Mouse (Mus musculus): ENCODE measurements around the gene Tbc1d22a. TPM values are rescaled to one million over a fixed set of nuclear protein-coding genes. Genes with fewer than 3 reads are reported as not detected.

The Tbc1d22a gene
- polyA plus RNA-seq, 1 experiment = 30.5 TPM

- H3K4me2 ChIP-seq (ENCODE audit: low read depth) = no peak overlapping the region
- H3K36me3 ChIP-seq (ENCODE audit: control insufficient read depth, insufficient read depth) = no peaks in the 10 kb centered on the region
- no peak overlapping the region for H3ac ChIP-seq (ENCODE audit: control insufficient read depth, insufficient read length)
- no peaks in the 10 kb centered on the region for H3K79me2 ChIP-seq (ENCODE audit: control insufficient read depth, insufficient read depth)
- no peak overlapping the region for H3K4me3 ChIP-seq
- TF ChIP-seq POLR2AphosphoS2 (IDR thresholded peaks at IDR 0.05; ENCODE audit: insufficient read length, low read depth) (no peak), MYOD1 (IDR thresholded peaks at IDR 0.05; ENCODE audit: control insufficient read depth in 1 of 3, insufficient read length in 2 of 3, low read depth in 2 of 3) (no peak), REST (IDR thresholded peaks at IDR 0.05; ENCODE audit: insufficient read depth, insufficient read length) (no peak), MAX (IDR thresholded peaks at IDR 0.05; ENCODE audit: low read depth) (no peak), MYOG (IDR thresholded peaks at IDR 0.05; ENCODE audit: control insufficient read depth in 1 of 3, insufficient read depth in 1 of 3, insufficient read length in 2 of 3, low read depth in 2 of 3) (no peak), TCF3 (IDR thresholded peaks at IDR 0.05; ENCODE audit: insufficient read length, low read depth) (no peak), E2F4 (IDR thresholded peaks at IDR 0.05; ENCODE audit: insufficient read depth) (no peak), CEBPB (IDR thresholded peaks at IDR 0.05; ENCODE audit: insufficient read depth, poor library complexity, severe bottlenecking) (no peak), TCF12 (IDR thresholded peaks at IDR 0.05; ENCODE audit: insufficient read depth, poor library complexity, severe bottlenecking) (no peak), POLR2A (IDR thresholded peaks at IDR 0.05; ENCODE audit: insufficient read length, low read depth) (no peak)
- H3K27me3 ChIP-seq (ENCODE audit: control insufficient read depth, insufficient read depth, insufficient read length) = no peaks in the 10 kb centered on the region
These were observed 210.7 kb downstream of the Tbc1d22a start for GRCm38 (mm10) chr15:86424971-86425370.

GRCm38 (mm10) chr15:86426364-86427000, 212.2 kb downstream of the Tbc1d22a start:
- no peak overlapping the region for H3K4me3 ChIP-seq
- H3K27me3 ChIP-seq (ENCODE audit: control insufficient read depth, insufficient read depth, insufficient read length) = no peaks in the 10 kb centered on the region
- no peak overlapping the region for H3K4me2 ChIP-seq (ENCODE audit: low read depth)
- TF ChIP-seq SRF (IDR thresholded peaks at IDR 0.05; ENCODE audit: control insufficient read depth, insufficient read length, low read depth) (no peak), CEBPB (IDR thresholded peaks at IDR 0.05; ENCODE audit: insufficient read depth, poor library complexity, severe bottlenecking) (no peak), POLR2A (IDR thresholded peaks at IDR 0.05; ENCODE audit: insufficient read length, low read depth) (no peak), MYOG (IDR thresholded peaks at IDR 0.05; ENCODE audit: control insufficient read depth in 1 of 3, insufficient read depth in 1 of 3, insufficient read length in 2 of 3, low read depth in 2 of 3) (no peak), TCF3 (IDR thresholded peaks at IDR 0.05; ENCODE audit: insufficient read length, low read depth) (no peak)
- H3ac ChIP-seq (ENCODE audit: control insufficient read depth, insufficient read length) = no peak overlapping the region
- H3K79me2 ChIP-seq (ENCODE audit: control insufficient read depth, insufficient read depth) = no peaks in the 10 kb centered on the region
- no peaks in the 10 kb centered on the region for H3K36me3 ChIP-seq (ENCODE audit: control insufficient read depth, insufficient read depth)

DNA sequence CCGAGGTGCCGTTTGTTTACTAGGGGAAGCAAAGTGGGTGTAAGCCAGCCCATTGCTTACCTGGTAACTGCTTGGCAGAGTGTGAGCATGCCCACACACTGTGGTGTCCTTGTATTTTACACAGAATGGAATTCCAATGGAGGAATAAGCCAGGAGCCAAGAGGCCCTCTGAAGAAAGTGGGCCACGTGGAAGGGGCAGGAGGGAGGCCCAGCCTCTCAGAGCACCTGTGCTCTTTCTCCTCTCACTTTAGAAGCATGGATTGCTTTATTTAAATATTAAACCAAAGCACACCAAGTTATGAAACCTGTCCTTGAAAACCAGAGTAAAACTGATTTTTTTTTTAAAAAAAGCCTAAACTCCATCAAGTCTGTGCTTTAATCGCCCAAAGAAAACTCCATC, 213.2 kb downstream of the Tbc1d22a start:
- H3K4me2 ChIP-seq (ENCODE audit: low read depth) = no peak overlapping the region
- no peaks in the 10 kb centered on the region for H3K27me3 ChIP-seq (ENCODE audit: control insufficient read depth, insufficient read depth, insufficient read length)
- no peaks in the 10 kb centered on the region for H3K79me2 ChIP-seq (ENCODE audit: control insufficient read depth, insufficient read depth)
- no peak overlapping the region for H3ac ChIP-seq (ENCODE audit: control insufficient read depth, insufficient read length)
- no peak overlapping the region for H3K4me3 ChIP-seq
- TF ChIP-seq TCF3 (IDR thresholded peaks at IDR 0.05; ENCODE audit: insufficient read length, low read depth) = no peak
- TF ChIP-seq POLR2AphosphoS2 (IDR thresholded peaks at IDR 0.05; ENCODE audit: insufficient read length, low read depth) = no peak
- TF ChIP-seq REST (IDR thresholded peaks at IDR 0.05; ENCODE audit: insufficient read depth, insufficient read length) = no peak
- no peak for TF ChIP-seq USF1 (IDR thresholded peaks at IDR 0.05; ENCODE audit: low read depth)
- TF ChIP-seq MAX (IDR thresholded peaks at IDR 0.05; ENCODE audit: low read depth) = no peak
- TF ChIP-seq TCF12 (IDR thresholded peaks at IDR 0.05; ENCODE audit: insufficient read depth, poor library complexity, severe bottlenecking) = no peak
- TF ChIP-seq POLR2A (IDR thresholded peaks at IDR 0.05; ENCODE audit: insufficient read length, low read depth) = no peak
- no peak for TF ChIP-seq MYOG (IDR thresholded peaks at IDR 0.05; ENCODE audit: control insufficient read depth in 1 of 3, insufficient read depth in 1 of 3, insufficient read length in 2 of 3, low read depth in 2 of 3)
- TF ChIP-seq MYOD1 (IDR thresholded peaks at IDR 0.05; ENCODE audit: control insufficient read depth in 1 of 3, insufficient read length in 2 of 3, low read depth in 2 of 3) = no peak
- no peak for TF ChIP-seq SRF (IDR thresholded peaks at IDR 0.05; ENCODE audit: control insufficient read depth, insufficient read length, low read depth)
- TF ChIP-seq CEBPB (IDR thresholded peaks at IDR 0.05; ENCODE audit: insufficient read depth, poor library complexity, severe bottlenecking) = no peak
- TF ChIP-seq E2F4 (IDR thresholded peaks at IDR 0.05; ENCODE audit: insufficient read depth) = no peak
- no peaks in the 10 kb centered on the region for H3K36me3 ChIP-seq (ENCODE audit: control insufficient read depth, insufficient read depth)

DNA sequence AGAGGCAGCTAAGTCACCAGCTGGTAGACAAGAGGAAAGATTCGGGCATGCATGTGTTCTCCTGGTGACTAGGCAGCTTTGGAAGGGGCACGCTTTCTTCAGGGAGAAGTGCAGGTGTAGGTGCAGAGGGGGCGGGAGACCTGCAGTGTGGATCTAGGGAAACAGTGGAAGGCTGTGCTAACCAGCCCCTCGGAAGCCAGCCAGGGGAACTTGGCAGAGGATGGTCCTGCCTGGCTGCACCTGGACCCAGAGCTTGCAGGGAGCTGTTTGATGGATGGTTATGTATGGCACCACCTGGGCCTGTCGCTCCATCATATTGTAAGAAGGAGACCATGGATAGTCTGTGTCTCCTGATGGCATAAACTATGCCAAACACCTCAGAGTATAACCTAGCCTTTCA, 214.2 kb downstream of the Tbc1d22a start:
- TF ChIP-seq USF1 (IDR thresholded peaks at IDR 0.05; ENCODE audit: low read depth) (no peak), SRF (IDR thresholded peaks at IDR 0.05; ENCODE audit: control insufficient read depth, insufficient read length, low read depth) (no peak), TCF3 (IDR thresholded peaks at IDR 0.05; ENCODE audit: insufficient read length, low read depth) (no peak), REST (IDR thresholded peaks at IDR 0.05; ENCODE audit: insufficient read depth, insufficient read length) (no peak), CEBPB (IDR thresholded peaks at IDR 0.05; ENCODE audit: insufficient read depth, poor library complexity, severe bottlenecking) (no peak), TCF12 (IDR thresholded peaks at IDR 0.05; ENCODE audit: insufficient read depth, poor library complexity, severe bottlenecking) (no peak), POLR2A (IDR thresholded peaks at IDR 0.05; ENCODE audit: insufficient read length, low read depth) (no peak), MYOD1 (IDR thresholded peaks at IDR 0.05; ENCODE audit: control insufficient read depth in 1 of 3, insufficient read length in 2 of 3, low read depth in 2 of 3) (no peak), MYOG (IDR thresholded peaks at IDR 0.05; ENCODE audit: control insufficient read depth in 1 of 3, insufficient read depth in 1 of 3, insufficient read length in 2 of 3, low read depth in 2 of 3) (no peak), E2F4 (IDR thresholded peaks at IDR 0.05; ENCODE audit: insufficient read depth) (no peak), POLR2AphosphoS2 (IDR thresholded peaks at IDR 0.05; ENCODE audit: insufficient read length, low read depth) (no peak)
- H3ac ChIP-seq (ENCODE audit: control insufficient read depth, insufficient read length) = no peak overlapping the region
- H3K4me3 ChIP-seq = no peak overlapping the region
- no peaks in the 10 kb centered on the region for H3K36me3 ChIP-seq (ENCODE audit: control insufficient read depth, insufficient read depth)
- H3K27me3 ChIP-seq (ENCODE audit: control insufficient read depth, insufficient read depth, insufficient read length) = no peaks in the 10 kb centered on the region
- H3K79me2 ChIP-seq (ENCODE audit: control insufficient read depth, insufficient read depth) = no peaks in the 10 kb centered on the region
- H3K4me2 ChIP-seq (ENCODE audit: low read depth) = no peak overlapping the region
